Mouse (Mus musculus) adrenal gland, adult 8-10 months (tissue): ENCODE results near the gene Psg17. TPM values are rescaled to one million over a fixed set of nuclear protein-coding genes. Genes with fewer than 3 reads are reported as not detected.
"Not testable (repeated sequence)": the region's sequence is repeated elsewhere in the genome, so short reads cannot be mapped to it uniquely, and the experiment has no call there.

Source experiments
- DNase-seq: peaks from one replicate; pipeline ENCODE4 v3.0.0; 2022
- total RNA-seq, 4 experiments: library from RNA; stranded (reverse); gene quantifications; 2 replicates each; pipeline ENCODE4 v1.2.4; 2022

Psg17 gene
- total RNA-seq, result not detected

DNA sequence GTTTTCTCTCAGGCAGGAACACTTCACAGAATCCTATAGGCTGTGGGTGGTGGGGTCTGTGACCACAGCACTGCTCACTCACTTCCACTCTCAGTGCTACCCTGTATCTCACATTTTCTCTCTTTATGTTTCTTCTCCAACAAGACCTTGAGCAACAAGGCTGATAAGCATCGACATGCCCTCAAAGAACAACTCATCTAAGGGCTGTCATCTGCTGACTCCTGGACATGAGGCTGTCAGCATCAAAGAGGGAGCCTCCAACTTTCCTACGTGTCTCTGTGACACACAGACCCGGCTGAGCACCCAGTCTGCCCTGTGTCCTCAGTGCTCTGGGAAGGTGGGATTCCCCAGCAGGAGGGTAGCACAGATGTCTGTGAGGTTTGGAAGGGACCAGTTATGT is at the start of gene Psg17:
TSS of gene Psg17 (minus strand) at position 101 of the 400 bp plus-strand sequence.
- DNase-seq, result no peak

GRCm38 (mm10) chr7:18871031-18871430 is 49.6 kb upstream of the Psg17 start, which contains the start of gene Pglyrp1:
TSS of gene Pglyrp1 (plus strand) at chr7:18871331.
- DNase-seq, result not testable (repeated sequence)

DNA sequence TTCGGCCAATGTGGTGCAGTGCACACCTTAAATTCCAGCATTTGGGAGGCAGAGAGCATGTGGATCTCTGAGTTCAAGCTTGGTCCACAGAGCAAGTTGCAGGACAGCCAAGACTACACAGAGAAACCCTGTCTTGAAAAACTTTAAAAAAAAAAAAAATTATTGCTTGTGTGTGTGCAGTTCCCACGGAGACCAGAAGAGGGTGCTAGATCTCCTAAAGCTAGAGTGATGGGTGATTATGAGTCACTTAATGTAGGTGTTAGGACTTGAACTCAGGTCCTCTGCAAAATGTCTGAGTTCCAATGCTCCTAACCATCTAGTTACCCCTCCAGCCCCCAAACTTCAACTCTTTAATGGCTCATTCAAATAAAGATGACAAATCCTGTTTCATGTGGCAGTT is 47.1 kb upstream of the Psg17 start:
- DNase-seq, result no peak

DNA sequence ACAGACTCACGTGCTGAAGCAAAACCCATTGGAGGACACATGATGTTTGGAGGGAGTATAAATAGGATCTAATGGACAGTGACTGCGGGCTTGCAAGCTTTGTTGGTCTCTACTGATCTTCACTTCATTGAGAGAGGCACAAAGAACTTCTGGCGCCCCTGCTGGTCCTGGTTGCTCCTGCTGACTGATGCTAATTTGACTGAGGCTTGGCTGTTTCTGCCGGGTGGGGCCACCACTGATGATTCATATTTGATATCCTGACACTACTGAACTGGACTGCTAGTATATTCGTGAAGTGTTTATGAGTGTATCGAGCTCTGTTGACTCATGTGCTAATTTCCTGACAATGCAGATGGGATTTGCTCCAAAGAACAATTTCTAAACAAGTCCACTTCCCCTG is 41.4 kb upstream of the Psg17 start:
- no peak for DNase-seq

DNA sequence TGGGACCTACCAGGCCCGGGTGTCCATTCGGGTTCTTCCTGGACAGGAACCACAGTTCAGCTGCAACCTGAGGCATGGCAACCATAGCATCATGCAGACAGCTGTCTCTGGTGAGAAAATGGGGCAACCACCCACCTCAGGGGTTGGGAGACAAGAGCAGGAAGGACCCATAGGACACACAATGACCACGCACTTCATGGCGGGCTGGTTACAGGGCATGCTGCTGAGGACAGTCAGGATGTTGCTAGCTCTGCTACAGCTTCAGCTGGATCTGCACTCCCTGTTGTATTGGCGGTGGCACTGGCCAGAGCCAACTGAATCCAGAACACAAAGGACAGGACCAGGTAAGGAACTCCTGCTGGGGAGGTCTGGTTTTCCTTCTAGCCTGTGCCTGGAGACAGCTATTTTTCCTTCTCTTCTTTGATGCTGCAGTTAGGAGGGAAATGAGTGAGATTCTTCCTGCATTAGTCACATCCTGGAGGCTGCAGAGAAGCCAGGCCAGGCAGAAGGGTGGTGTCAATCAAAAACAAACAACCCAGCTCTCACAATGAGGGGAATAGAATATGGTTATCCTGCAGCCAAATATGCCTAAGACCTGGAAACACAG is 37.0 kb upstream of the Psg17 start:
- DNase-seq, result no peak

DNA sequence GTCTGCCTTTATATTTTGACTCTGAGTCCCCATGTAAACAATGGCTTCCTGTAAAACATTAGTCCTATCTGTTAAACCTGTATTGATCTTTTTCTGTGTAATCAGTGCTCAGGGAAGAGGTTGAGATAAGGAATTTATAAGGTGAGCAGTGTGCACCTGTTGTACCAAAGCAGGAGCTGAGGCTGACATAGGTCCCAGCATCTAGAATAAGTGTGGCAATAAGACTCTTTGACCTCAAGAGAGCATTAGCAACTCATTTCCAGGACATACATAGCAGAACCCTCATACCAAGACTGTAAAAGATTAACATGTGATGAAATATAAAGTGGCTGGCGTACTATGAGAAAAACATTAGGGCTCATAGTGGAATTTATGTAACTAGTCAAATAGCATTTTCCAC is 27.0 kb upstream of the Psg17 start:
- DNase-seq, result no peak

DNA sequence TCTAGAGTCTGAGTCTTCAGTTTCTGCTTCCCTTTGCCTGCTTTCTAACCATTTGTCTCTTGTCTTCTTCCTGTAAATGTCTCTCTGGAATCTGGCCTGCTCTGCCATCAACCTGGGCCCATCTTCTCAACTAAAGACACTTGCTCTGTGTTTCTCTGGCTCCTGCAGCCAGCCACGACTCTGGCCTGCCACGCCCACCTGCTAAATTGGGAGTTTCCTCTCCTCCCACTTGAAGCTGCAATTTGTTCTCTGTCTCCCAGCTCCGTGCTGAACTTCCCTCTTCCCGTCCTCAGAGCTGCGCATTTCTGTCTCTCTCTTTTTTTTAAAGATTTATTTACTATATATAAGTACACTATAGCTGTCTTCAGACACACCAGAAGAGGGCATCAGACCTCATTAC is 23.4 kb upstream of the Psg17 start:
- DNase-seq, result no peak

- no peak for DNase-seq
Measured at GRCm38 (mm10) chr7:18841174-18841567, 19.8 kb upstream of the Psg17 start.

DNA sequence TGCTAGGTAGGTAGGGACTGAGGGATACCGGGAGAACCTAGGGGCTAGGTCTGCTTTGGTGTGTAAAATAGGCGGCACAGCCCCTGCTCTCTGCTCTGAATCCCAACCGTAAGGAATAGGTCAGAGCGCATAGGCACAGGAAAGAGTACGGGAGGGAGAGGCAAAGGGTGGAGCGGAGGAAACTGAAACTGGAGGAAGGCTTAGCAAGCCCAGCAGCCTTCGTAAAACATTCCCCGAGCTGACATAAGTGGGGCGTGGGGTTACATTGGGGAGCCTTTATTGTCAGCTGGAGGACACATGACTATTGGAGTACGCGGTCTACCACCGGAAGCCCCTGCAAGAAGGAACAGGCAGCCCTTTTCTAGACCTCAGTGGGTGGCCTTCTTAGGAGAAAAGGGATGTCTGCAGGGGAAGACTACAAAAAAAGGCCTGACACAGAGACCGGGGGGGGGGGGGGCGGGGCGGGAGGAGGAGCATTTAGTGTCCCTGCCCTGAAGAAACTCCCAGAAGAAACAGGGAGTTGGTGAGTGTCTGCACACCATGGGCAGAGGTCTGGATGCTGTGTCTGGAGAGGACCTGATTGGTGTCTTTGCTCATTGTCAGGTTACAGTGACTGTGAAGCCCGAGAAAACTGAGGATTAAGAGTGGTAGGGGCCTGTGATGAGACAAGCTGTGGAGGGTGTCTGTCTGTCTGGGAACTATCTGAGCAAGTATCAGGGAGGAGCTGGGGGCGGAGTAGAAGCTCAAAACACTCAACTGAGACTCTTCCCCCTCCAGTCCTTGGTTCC is 19.2 kb upstream of the Psg17 start:
- peak; percentile 38 for DNase-seq

- no peak for DNase-seq
Measured at GRCm38 (mm10) chr7:18839865-18840264, 18.5 kb upstream of the Psg17 start, which contains the start of gene Mill2. TSS of gene Mill2 (plus strand) at chr7:18839966.

GRCm38 (mm10) chr7:18832298-18832697 is 10.9 kb upstream of the Psg17 start:
- DNase-seq, result no peak

GRCm38 (mm10) chr7:18829545-18829944 is 8.1 kb upstream of the Psg17 start:
- no peak for DNase-seq

- no peak for DNase-seq
Measured at GRCm38 (mm10) chr7:18828592-18828991, 7.2 kb upstream of the Psg17 start.

- DNase-seq, result no peak
Measured at GRCm38 (mm10) chr7:18827792-18828546, 6.6 kb upstream of the Psg17 start.

- DNase-seq, result no peak
Measured at GRCm38 (mm10) chr7:18818301-18818700, 3.1 kb downstream of the Psg17 start.

DNA sequence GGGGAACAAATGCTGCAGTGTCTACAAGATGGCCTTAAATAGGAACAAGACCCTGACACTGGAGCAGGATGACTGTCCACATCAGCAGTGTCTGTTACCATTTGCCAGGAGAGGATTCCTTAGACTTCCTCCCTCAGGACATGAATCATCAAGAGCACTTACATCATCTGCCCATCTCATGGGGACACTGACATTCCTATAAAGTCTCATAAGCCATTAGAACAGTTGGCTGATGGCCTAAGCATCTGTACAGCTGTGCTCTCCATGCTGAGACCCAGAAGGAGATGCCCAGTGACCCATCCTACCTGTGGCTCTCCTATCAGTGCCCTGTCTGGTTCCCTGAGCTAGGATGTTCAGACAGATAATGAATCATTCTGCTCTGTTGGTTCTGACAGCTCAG is 17.9 kb downstream of the Psg17 start:
- no peak for DNase-seq

GRCm38 (mm10) chr7:18799129-18799528 is 22.3 kb downstream of the Psg17 start:
- DNase-seq, result no peak

DNA sequence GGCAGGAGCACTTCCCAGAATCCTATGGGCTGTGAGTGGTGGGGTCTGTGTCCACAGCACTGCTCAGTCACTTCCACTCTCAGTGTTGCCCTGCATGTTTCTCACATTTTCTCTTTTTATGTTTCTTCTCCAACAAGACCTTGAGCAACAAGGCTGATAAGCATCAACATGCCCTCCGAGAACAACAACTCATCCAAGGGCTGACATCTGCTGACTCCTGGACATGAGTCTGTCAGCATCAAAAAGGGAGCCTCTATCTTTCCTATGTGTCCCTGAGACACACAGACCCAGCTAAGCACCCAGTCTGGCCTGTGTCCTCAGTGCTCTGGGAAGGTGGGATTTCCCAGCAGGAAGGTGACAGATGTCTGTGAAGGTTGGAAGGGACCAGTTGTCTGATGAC is 23.0 kb downstream of the Psg17 start, which contains the start of gene Psg19:
TSS of gene Psg19 (minus strand) at position 101 of the 400 bp plus-strand sequence.
- DNase-seq, result no peak

GRCm38 (mm10) chr7:18790671-18791070 is 30.7 kb downstream of the Psg17 start:
- DNase-seq, result not testable (repeated sequence)

DNA sequence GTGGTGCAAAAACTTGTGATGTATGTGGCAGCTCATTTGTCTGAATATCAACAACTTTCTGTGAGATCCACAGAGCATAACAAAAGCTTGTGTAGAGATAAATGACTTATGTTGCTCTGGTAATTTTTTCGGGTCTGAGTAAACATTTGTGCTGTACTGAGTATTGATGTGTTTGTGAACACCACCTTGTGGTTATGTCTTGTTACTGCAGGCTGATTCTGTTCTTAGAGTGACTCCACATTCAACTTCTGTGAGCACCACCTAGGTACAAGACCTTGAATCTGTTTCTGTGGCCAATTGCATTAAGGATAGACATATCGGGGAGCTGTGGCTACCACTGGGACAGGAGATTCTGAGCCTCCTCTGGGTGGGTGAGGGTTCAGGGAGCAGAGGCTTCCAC is 40.1 kb downstream of the Psg17 start:
- not testable (repeated sequence) for DNase-seq

DNA sequence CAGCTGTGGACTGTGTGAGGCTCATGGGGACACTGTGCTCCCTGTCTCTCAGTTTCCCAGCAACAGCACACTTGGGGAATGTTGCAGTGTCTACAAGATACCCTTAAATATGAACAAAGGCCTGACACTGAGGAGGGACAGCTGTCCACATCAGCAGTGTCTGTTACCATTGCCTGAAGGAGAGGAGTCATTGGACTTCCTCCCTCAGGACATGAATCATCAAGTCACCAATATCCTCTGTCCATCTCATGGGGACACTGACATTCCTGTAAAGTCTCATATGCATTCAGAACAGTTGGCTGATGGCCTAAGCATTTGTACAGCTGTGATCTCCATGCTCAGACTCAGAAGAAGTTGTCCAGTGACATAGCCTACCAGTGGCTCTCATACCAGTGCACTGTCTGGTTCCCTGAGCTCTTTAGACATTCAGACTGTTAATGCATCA is 42.0 kb downstream of the Psg17 start:
- no peak for DNase-seq
